Mouse (Mus musculus) urinary bladder, postnatal 25 days (tissue): ENCODE results near the gene Tjap1.

Experiments used
- DNase-seq: peaks from one replicate; pipeline ENCODE4 v3.0.0; 2022; ENCODE audit warnings: low spot score

The Tjap1 gene

DNA sequence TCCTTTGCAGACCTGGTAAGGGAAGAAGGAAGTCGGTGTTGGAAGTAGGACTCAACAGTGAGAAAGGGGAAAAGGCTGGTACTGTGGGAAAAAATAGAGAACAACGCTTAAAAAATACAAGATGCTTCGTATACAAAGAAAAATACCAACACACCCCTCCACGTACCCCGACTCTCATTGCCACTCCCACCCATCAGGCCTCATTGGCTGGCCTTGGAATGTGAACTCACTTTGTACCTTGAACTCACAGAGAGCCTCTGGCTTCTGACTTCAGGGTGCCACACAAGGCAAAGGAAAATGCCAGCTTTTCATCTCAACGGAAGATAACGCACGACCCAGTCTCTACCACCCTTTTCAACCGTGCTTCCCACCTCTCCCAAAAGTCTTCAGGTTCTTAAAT is 314 bp upstream of the Tjap1 start:
- DNase-seq = no peak

DNA sequence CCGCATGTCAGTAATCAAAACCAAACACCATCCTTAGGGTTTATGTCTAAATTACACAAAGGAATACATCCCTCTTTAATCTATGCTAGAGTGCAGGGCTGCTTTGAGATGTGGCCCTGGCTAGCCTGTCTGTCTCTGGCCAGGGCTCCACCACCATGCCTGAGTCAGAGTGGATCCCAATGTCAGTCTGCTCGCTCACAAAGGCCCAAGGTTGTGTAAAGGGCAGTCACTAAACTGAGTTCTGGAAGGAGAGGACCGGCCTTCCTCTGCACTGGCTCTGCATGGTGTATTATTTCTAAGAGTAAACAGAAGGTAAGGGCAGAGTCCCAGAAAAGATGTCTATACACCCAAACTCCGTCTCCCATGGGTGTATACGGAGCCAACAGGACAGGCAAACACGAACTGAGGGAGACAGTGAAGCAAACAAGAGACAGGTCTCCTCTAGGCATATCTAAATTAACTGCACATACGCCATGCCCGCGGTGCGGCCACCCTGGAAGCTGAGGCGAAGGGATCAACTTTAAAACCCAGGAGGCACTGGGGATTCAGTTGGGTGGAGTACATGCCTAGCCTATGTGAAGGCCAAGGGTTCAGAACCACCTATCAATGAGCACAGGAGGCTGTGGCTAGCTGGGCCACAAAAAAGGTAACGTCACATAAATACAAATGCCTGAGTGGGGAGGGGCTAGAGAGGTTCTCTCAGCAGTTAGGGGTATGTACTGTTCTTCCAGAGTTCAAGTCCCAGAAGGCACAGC is 4.6 kb downstream of the Tjap1 start:
- DNase-seq = no peak

DNA sequence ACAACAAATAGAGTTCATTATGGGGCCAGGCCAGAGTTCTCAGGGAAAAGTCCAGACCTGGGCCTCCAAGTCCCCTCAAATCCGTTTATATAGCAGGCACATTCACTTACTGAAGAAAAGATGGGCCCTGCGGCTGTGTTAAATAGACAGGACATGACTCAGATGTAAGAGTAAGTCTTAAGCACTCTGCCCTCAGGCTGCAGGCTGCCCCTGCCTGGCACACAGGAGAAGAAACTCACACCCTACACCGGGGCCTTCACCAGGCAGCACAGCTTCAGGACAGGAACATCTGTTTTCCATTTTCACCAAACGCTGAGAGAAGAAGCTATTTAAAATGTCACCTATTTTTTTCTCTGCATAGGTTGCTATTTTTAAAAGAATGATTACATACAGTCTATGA is 5.2 kb downstream of the Tjap1 start:
- no peak for DNase-seq

DNA sequence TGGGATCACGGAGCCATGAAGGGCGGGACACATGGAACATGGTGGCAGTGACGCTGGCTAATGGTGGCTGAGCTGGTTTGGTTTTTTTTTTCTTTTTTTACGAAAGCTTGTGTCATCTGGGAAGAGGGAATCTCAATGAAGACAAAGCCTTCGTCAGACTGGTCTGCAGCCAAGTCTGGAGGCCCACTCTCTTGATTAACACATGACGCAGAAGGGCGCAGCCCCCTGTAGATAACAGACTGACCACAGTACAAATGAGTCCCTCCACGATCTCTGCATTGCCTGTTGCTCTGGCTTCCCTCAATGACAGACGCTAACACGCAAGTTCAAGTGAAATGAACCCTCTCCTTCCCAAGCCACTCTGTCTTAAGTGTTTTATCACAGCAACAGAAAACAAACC is 7.3 kb downstream of the Tjap1 start:
- DNase-seq = no peak

DNA sequence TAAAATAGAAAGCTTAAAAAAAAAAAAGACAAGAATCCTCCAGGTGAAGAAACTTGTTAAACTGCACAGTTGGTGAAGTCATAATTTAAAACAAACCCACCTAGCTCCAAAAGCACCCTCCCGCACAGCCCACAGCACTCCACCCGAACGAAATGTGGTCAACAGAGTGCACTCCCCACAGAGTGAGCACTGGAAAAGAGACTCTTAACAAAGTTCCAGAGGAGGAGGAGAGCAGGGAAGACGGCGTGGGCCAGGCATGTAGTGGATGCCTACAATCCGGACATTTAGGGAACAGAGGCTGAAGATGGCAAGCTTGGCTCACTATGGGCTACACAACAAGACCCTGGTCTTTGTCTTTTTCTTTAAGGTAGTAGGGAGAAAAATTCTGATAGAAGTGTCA is 7.8 kb downstream of the Tjap1 start:
- no peak for DNase-seq

DNA sequence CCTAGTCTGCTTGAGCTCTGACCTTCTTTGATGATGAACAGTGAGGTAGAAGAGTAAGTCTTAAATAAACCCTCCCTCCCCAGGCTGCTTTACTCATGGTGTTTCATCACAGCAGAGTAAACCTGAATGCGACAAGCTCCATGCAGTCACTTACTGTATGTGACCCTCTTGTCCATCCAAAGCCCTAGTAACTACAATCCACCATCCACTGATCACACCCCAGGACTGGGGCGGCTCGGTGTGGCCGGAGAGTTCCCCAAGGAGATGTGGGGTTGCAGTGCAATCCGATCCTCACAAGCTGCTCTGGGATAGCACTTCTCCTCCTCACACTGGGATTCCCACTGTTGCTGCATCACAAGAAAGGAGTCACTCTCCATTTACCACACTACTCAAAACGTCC is 8.4 kb downstream of the Tjap1 start:
- no peak for DNase-seq

DNA sequence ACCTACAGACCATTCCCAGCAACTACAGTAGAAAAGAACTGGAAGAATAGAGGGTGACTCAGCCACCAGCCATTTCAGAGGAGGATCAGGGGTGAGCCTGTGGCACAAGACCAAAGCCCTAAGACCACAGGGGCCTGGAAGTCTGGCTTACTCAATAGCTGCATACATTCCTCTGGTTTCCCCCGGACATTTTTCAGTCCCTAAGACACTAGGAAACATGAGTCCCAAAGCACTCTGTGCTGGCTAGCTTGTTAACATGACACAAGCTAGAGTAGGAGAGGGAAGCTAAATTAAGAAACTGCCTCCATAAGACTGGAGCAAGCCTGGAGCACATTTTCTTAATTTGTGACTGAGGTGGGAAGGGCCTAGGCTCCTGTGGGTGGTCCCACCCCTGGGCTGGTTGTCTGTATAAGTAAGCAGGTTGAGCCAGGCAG is 9.0 kb downstream of the Tjap1 start:
- no peak for DNase-seq

DNA sequence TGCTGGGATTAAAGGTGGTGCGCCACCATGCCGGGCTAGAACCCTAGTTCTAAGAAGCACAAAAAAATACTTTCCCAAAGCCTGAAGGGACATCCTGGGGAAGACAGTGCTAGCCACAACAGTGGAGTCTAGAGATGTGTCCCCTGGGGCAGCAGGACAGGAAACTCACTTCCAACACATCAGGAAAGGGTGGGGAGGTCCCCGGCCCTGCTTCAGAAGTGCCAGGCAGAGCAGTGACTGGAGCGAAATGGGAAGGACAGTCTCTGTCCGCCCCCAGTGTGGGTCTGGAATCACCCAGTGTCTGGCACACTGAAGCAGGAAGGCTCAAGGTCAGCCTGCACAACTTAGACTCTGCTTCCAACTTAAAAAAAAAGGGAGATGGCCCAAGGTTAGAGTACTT is 10.2 kb downstream of the Tjap1 start:
- no peak for DNase-seq

DNA sequence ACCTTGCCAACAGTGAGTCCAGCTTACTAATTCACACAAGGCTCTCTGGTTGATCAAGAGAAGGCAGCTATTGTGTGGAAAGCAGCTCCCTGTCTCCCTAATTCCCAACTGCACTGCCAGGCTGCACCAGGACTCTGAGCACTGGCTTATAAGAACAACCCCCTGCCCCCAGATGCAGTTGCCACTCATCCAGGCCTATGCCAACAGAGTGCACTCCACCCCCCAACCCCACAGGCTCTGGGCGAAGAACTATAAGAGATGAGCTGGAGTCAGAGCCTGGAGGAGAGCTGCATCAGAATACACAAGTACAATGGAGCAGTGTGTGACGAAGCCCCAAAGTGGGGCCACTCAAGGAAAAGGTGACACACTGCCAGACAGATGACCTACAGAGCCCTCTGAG is 10.8 kb downstream of the Tjap1 start:
- DNase-seq = no peak

DNA sequence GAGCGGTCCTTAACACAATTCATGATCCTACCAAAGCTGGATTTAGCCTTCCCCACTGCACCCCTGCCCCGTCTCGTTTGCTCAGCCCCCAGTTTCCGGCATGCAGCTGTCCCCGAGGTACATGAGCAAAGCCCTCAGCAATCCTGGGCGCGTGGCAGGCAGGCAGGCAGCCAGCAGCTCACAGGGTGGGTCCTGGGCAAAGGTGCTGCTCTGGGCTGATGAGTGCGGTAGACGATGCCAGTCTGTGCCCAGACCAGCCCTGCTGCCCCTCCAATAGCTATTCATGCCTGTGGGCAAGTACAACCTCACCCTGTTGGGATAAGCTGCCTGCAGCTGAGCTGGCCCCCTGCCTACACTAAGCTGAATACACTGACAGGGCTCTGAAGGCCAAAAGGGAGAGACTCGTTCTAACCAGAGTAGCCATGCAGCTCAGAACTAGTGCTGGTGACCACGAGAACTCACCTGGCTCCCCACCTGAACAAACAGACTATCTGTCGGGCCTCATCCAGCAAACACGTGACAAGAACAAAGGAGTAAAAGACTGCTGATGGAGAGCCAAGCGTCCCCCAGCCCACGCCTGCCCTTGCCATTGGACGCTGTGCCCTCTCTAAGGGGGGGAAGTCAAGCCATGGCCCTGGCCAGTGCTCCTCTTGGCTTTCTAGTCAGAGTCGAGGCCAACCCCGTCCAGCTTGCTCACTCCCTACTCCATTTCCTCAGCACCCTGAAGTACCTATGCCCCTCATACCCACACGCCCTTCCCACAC is 12.9 kb downstream of the Tjap1 start:
- peak; percentile 54 for DNase-seq

DNA sequence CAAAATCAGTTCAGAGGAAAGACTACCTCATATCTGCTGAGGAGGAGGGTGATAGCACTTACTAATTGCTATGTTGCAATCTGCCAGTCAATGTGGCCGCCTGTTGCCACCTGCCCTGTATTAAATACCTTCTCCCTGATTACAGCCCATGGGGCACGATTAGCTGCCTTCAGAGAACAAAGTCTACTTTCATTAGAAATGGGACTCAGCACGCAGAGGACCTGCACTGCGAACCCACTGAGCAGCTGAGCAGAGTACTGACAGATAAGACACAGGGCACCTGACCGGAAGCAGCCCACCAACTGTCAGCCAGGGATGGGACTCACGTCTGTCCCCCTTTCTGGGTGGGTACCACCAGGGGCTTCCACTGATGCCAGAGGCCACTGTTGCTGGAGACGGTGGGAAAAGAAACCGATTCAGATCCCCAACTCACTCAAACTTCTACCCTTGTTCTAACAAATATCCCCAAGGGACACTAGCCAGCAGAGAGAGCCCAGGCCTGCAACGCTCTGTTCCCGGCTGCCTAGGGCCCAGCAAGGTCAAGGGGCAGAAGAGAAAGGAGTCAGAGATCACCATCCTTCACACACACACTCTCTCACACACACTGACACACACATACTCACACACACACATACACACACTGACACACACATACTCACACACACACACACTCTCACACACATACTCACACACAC is 14.7 kb downstream of the Tjap1 start:
- DNase-seq = no peak

DNA sequence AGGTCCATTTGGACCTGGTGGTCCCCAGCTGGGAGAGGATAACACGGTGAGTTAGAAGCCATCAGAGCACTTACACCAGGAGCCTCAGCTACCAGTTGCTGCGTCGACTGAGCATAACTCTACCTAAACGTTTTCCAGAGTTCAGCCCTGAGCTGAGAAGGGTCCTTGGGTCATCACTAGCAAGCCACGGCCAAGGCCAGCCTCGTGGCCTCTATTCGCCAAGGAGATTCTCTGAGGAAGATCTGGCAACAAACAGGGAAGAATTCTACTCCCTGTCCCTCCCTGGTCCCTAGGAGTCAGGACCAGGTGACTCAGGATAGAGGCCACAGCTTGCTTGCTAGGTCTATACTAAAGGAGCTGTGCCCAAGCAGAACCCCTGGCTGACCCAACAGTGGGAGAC is 15.3 kb downstream of the Tjap1 start:
- no peak for DNase-seq

DNA sequence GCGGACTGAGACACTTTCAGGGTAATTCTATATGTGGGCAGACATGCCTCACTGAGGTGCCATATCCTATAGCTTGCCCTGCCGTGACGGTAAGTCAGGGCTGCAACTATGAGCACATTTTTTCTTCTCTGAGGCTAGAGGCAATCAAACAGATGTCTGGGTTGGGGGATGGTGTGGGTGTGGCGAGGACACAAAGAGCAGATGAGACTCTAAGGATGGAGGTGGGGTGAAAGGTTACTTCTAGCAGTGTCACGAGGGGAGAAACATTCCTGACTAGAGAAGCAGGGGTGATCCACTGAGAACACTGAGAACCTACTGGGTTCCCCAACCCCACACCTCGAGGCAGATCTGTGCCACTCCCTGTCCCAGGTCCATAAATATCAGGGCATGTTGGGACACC is 15.8 kb downstream of the Tjap1 start:
- no peak for DNase-seq

DNA sequence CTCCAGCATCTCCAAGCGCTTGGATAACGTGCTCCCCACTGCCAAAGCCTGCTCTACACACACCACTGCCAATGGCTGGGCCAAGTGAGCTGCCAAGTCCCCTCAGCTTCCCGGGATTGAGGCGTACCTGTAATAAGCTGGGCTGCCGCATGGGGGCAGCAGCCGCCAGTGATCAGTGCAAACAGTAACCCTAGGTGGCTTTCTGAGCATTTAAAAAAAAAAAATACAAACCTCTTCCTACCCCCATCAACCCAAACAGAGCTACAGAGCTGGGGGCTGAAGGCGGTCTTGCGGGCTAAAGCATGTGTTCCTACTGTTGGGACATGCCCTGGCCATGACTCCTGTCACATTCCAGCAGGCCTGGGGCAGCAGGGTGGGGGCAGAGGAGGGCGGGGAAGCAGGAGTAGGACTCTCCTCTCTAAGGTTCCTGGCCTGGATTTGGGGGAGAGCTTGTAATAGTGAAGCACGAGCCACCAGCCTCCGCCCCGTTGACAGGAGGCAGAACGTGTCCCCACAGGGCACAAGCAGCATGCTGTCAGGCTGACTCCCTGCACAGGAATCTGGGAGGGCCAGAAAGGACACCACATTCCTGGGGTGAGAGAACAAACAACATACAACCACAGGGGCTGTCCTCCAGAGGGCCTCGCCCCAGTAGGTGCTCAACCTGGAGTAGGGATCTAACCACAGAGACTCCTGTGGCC is 16.8 kb downstream of the Tjap1 start:
- DNase-seq = peak; percentile 73

DNA sequence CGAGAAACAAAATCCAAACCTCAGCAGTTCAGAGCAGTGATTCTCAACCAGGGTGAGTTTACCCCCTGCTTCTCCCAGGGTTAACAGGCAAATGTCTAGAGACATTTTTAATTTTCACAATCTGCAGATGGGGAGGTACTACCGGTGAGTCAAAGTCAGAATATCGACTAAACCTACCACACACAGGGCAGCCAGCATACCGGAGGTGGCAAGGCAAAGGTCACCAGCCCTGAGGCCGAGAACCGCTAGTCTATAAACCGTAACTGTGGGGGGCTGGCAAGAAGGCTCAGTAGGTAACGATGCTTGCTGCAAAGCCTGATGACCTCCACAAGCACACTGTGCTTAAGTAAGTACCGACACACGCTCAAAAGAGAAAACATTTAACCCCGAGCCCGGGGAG is 17.3 kb downstream of the Tjap1 start:
- DNase-seq = no peak

DNA sequence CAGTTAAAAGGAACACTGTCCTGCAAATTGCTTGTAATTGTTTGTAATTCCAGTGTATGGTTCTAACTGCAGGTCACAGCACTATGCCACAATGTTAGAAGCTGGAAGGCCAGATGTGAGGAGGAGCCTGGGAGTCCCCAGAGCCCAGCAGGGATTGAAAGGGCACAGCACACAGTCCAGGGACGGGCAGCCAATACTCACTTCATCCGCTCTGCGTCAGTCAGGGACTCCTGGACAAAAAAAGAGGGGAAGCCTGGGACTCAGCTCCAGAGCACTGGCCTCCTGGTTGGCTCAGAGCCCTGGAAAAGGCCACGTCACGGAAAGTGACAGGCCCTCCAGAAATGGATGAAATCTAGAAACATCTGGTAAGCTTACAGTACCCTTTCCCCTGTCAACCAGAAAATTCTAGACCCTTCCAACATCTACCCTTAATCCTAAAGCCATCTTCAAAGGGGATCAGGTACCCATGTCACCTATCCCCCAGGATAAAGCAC is 20.6 kb downstream of the Tjap1 start:
- DNase-seq = no peak

DNA sequence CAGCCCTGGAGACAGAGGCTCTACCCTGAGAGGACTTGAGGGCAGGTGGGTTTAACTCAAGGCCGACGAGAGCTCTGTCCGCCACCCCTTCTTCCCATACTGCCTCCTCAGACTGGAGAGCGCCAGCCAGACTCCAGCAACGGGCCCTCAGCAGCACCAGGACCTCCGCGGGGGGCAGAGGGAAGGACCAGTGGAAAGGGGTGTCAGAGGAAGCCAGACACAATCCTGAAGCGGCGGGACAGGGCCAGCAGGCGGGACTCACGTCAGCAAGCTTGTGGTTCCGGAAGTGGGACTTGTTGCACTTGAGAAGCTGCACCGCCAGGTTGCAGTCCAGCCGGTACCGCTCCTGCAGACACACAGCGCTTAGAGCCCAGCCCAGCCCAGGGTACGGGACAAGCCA is 23.2 kb downstream of the Tjap1 start:
- no peak for DNase-seq

DNA sequence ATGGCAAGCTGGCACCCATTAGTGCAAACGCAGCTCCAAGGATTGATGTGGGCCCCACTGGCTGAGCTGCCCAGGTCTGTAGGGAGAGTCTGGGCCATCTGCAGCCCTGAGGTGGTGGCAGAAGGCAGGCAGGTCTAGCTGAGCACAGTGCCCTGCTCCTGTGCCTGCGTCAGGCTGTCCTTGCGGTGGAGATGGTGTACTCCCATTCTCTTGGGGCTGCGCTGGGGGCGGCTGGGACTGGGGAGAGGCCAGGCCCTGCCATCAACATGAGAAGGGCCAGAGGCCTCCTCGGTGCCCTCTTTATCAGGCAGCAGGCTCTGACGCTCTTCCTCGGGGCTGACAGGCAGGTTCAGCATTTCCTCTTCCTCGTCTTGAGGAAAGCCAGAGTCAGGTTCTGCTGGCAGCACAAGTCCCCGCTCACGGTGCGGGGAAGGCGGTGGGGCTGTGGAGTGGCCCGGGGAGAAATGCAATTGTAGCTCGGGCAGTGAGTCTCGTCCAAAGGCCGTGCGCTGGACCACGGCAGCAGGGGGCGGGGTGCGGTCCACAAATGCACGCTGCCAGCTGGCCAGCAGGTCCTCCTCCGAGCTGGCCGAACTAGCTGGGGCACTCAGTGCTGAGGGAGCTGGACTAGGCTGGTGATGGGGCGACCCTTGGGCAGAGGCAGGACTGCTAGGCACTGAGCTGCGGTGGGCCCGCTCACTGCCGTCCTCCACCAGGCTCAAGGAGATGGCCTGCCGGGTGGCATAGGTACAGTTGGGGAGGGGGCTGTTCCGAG is 24.4 kb downstream of the Tjap1 start:
- DNase-seq = no peak

DNA sequence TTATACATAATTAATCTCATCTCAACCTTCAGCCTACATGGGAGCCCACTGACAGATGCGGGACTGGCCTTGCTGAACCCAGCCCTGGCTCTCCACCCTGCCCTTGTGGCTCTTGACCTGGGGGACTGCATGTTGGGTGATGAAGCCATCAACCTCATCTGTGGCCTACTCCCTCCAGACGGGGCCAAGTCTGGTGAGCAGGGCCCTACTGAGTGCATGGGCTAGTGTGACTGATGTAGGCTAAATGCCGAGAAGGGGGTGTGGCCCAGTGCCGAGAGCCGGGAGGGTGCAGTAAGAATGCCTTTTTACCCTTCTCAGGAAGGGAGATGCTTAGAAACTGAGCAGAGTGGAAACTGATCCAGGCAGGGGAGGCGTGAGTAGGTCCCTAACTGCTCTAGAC is 27.7 kb downstream of the Tjap1 start:
- DNase-seq = no peak

DNA sequence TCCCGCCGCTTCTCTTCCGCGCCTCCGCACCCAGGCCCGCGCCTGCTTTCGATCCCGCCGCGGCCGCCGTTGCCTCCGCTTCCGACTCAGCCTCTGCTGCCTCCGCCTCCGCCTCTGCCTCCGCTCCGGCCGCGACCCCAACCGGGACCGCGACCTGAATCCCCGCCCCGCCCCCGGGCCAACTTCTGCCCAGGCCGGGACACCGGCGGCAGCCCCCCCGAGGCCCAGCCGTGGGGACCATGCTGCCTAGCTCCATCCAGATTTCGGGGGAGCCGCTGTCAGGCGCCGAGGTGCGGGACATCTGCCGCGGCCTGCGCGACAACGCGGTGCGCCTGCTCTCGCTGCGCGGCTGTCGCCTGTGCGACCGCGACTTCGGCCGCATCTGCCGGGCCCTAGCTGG is 28.7 kb downstream of the Tjap1 start:
- DNase-seq = no peak

DNA sequence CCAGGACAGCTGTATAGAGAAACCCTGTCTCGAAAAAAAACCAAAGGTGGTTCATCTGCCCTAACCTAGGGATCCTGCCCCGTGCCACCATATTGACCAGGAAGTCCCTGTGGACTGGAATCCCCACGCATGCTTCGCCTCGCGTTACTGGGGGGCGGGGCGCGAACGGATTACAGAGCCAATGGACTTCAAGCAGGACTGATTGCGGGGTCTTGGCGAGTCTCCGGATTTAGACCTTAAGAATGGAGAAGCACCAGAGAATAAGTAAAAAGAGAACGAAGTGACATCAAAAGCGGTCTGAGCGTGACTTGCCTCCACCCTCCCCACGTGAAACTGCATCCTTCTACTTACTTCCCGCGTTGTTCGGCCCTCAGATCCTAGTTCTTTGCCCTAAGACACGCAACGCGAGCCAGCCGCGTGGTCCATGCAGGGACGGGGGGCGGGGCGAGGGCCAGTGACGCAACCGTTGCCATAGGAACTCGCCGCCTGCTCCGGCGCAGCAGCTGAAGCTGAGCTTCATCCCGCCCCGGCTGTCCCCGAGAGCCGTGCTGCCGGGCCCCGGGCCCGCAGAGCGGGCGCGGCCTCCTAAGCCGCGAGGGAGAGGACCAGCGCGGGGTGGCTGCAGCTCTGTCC is 29.3 kb downstream of the Tjap1 start, which contains the start of gene Lrrc73:
Lrrc73 (plus strand) TSS at position 80 of the 633 bp plus-strand sequence.
- peak; percentile 91 for DNase-seq
